10 mouse cellular contexts compared by ENCODE assay signal in genomic region chr16:32866713-32867112, GRCm38 (mm10). TPM values are rescaled to one million over a fixed set of nuclear protein-coding genes. Genes with fewer than 3 reads are reported as not detected.
DNase-seq lines count a peak whose midpoint lies in the region; ATAC-seq and TF ChIP-seq lines count a peak whose summit lies in the region.
"Had no signal": no experiment of that assay in that cellular context is flagged by ENCODE, and none has a peak within 500 bp of the region (broad histone marks: within the 10 kb centered on the region; RNA-seq: fewer than 3 reads in every experiment).

No protein-coding gene starts in this region.

- no peak overlapping the region for H3K4me3 ChIP-seq in lung, embryonic 14.5 days (ENCODE audit: low read depth, low read length)
- peak overlapping the region; percentile 71; the same call in 1 of the 2 replicates for H3K4me3 ChIP-seq in embryonic facial prominence, embryonic 13.5 days
- peak overlapping the region; percentile 75 for H3K4me3 ChIP-seq in hindbrain, embryonic 15.5 days
- peak overlapping the region; percentile 44 for H3K4me3 ChIP-seq in myocyte

- 81% methylated on average over 5 of the region's 5 CpGs for WGBS in lung, embryonic 14.5 days
- 83% methylated on average over 5 of the region's 5 CpGs for WGBS in embryonic facial prominence, embryonic 13.5 days
- WGBS in hindbrain, embryonic 15.5 days = 88% methylated on average over 5 of the region's 5 CpGs

- no peak for TF ChIP-seq POLR2A in myocyte (IDR thresholded peaks at IDR 0.05; ENCODE audit: insufficient read length, low read depth)

- no peak for TF ChIP-seq CTCF in lung, embryonic 14.5 days (IDR thresholded peaks at IDR 0.05; ENCODE audit: low read depth)

- H3K27ac ChIP-seq in lung, embryonic 14.5 days (ENCODE audit: low read depth) = no peak overlapping the region
- H3K27ac ChIP-seq in embryonic facial prominence, embryonic 13.5 days = no peak overlapping the region
- no peak overlapping the region for H3K27ac ChIP-seq in hindbrain, embryonic 15.5 days (replicated peaks)

- H3K4me2 ChIP-seq in lung, embryonic 14.5 days = peak overlapping the region; percentile 86
- no peak overlapping the region for H3K4me2 ChIP-seq in embryonic facial prominence, embryonic 13.5 days
- peak overlapping the region; percentile 71 for H3K4me2 ChIP-seq in hindbrain, embryonic 15.5 days
- peak overlapping the region; percentile 66 for H3K4me2 ChIP-seq in myocyte (ENCODE audit: low read depth)

- H3K9ac ChIP-seq in lung, embryonic 14.5 days = no peak overlapping the region; the same call in none of the 2 replicates
- peak overlapping the region; percentile 84; the same call in 1 of the 2 replicates for H3K9ac ChIP-seq in embryonic facial prominence, embryonic 13.5 days
- H3K9ac ChIP-seq in hindbrain, embryonic 15.5 days = peak overlapping the region; percentile 84; the same call in 1 of the 2 replicates

- peaks cover 6% of the 10 kb centered on the region; the same call in 1 of the 2 replicates for H3K4me1 ChIP-seq in lung, embryonic 14.5 days (ENCODE audit: insufficient read depth)
- peaks cover 14% of the 10 kb centered on the region for H3K4me1 ChIP-seq in embryonic facial prominence, embryonic 13.5 days
- peaks cover 21% of the 10 kb centered on the region for H3K4me1 ChIP-seq in hindbrain, embryonic 15.5 days (replicated peaks)

- H3K79me2 ChIP-seq in myocyte (ENCODE audit: control insufficient read depth, insufficient read depth) = peaks cover 54% of the 10 kb centered on the region

- no peak overlapping the region for H3ac ChIP-seq in myocyte (ENCODE audit: control insufficient read depth, insufficient read length)

- ATAC-seq in lung, embryonic 14.5 days (ENCODE audit: insufficient read depth) = no peak
- ATAC-seq in embryonic facial prominence, embryonic 13.5 days (ENCODE audit: insufficient number of reproducible peaks, insufficient read depth, low FRiP score, low TSS enrichment, low read depth) = no peak
- ATAC-seq in hindbrain, embryonic 15.5 days (ENCODE audit: low FRiP score, low read depth) = no peak

- no peaks in the 10 kb centered on the region for H3K27me3 ChIP-seq in lung, embryonic 14.5 days (ENCODE audit: insufficient read depth, low read length)
- H3K27me3 ChIP-seq in embryonic facial prominence, embryonic 13.5 days = no peaks in the 10 kb centered on the region
- no peaks in the 10 kb centered on the region for H3K27me3 ChIP-seq in hindbrain, embryonic 15.5 days
- no peaks in the 10 kb centered on the region for H3K27me3 ChIP-seq in myocyte (ENCODE audit: control insufficient read depth, insufficient read depth, insufficient read length)

- no peak for DNase-seq in lung, embryonic 14.5 days
- no peak for DNase-seq in lung, adult 18-20 months
- no peak for DNase-seq in frontal cortex, adult 2 months (ENCODE audit: extremely low spot score in 1 of 2, low spot score in 1 of 2)
- no peak for DNase-seq in right cerebral cortex, postnatal 4 days
- no peak for DNase-seq in urinary bladder, postnatal 25 days (ENCODE audit: low spot score)
- DNase-seq: kidney, adult 9 months had no signal

- no peaks in the 10 kb centered on the region; the same call in 1 of the 2 replicates for H3K36me3 ChIP-seq in lung, embryonic 14.5 days (ENCODE audit: insufficient read depth)
- 0 out of 2 replicates have a peak, but pooled peaks cover 3% of the 10 kb centered on the region for H3K36me3 ChIP-seq in embryonic facial prominence, embryonic 13.5 days
- H3K36me3 ChIP-seq in hindbrain, embryonic 15.5 days = 0 out of 2 replicates have a peak, but pooled peaks cover 5% of the 10 kb centered on the region
- no peaks in the 10 kb centered on the region for H3K36me3 ChIP-seq in myocyte (ENCODE audit: control insufficient read depth, insufficient read depth)

- H3K9me3 ChIP-seq in lung, embryonic 14.5 days (ENCODE audit: low read depth, low read length) = no peaks in the 10 kb centered on the region
- no peaks in the 10 kb centered on the region for H3K9me3 ChIP-seq in embryonic facial prominence, embryonic 13.5 days
- H3K9me3 ChIP-seq in hindbrain, embryonic 15.5 days = no peaks in the 10 kb centered on the region

TF ChIP-seq in myocyte, 11 proteins besides CTCF, POLR2A, EP300 and RAD21:
- TF ChIP-seq TCF3 (IDR thresholded peaks at IDR 0.05; ENCODE audit: insufficient read length, low read depth) = no peak
- TF ChIP-seq CEBPB (IDR thresholded peaks at IDR 0.05; ENCODE audit: insufficient read depth, poor library complexity, severe bottlenecking) = no peak
- TF ChIP-seq REST (IDR thresholded peaks at IDR 0.05; ENCODE audit: insufficient read depth, insufficient read length) = no peak
- no peak for TF ChIP-seq SRF (IDR thresholded peaks at IDR 0.05; ENCODE audit: control insufficient read depth, insufficient read length, low read depth)
- no peak for TF ChIP-seq MYOG (IDR thresholded peaks at IDR 0.05; ENCODE audit: control insufficient read depth in 1 of 3, insufficient read depth in 1 of 3, insufficient read length in 2 of 3, low read depth in 2 of 3)
- TF ChIP-seq TCF12 (IDR thresholded peaks at IDR 0.05; ENCODE audit: insufficient read depth, poor library complexity, severe bottlenecking) = no peak
- TF ChIP-seq E2F4 (IDR thresholded peaks at IDR 0.05; ENCODE audit: insufficient read depth) = no peak
- TF ChIP-seq POLR2AphosphoS2 (IDR thresholded peaks at IDR 0.05; ENCODE audit: insufficient read length, low read depth) = no peak
- TF ChIP-seq MAX (IDR thresholded peaks at IDR 0.05; ENCODE audit: low read depth) = no peak
- TF ChIP-seq MYOD1 (IDR thresholded peaks at IDR 0.05; ENCODE audit: control insufficient read depth in 1 of 3, insufficient read length in 2 of 3, low read depth in 2 of 3) = no peak
- no peak for TF ChIP-seq USF1 (IDR thresholded peaks at IDR 0.05; ENCODE audit: low read depth)

RNA-seq across cellular contexts. Expression of gene Fyttd1, which starts 10.6 kb away (rescaled TPM):
- 133 and 134 TPM in 2 replicates for polyA plus RNA-seq in lung, embryonic 14.5 days (2014; fragmentation: Nextera tagmentation; extraction: Ambion mirVana)
- 108 and 114 TPM in 2 replicates for polyA plus RNA-seq in embryonic facial prominence, embryonic 13.5 days (2015; fragmentation: Nextera tagmentation; extraction: Ambion mirVana)
- polyA plus RNA-seq in hindbrain, embryonic 15.5 days (2015; fragmentation: Nextera tagmentation; extraction: Ambion mirVana) = 106 and 109 TPM in 2 replicates
- polyA plus RNA-seq in myocyte (2012; fragmentation: generic; extraction: Trizol) = 39.8 TPM
- 49.8 and 54.7 TPM in 2 replicates for polyA plus RNA-seq in frontal cortex, adult 2 months (2012; rRNA removed)

RNA-seq across cellular contexts. Expression of gene Rubcn, which starts 10.9 kb away (rescaled TPM):
- 18.2 and 18.6 TPM in 2 replicates for polyA plus RNA-seq in lung, embryonic 14.5 days (2014; fragmentation: Nextera tagmentation; extraction: Ambion mirVana)
- polyA plus RNA-seq in embryonic facial prominence, embryonic 13.5 days (2015; fragmentation: Nextera tagmentation; extraction: Ambion mirVana) = 16.0 and 20.3 TPM in 2 replicates
- polyA plus RNA-seq in hindbrain, embryonic 15.5 days (2015; fragmentation: Nextera tagmentation; extraction: Ambion mirVana) = 36.1 and 38.4 TPM in 2 replicates
- 34.0 TPM for polyA plus RNA-seq in myocyte (2012; fragmentation: generic; extraction: Trizol)
- 75.0 and 76.5 TPM in 2 replicates for polyA plus RNA-seq in frontal cortex, adult 2 months (2012; rRNA removed)

RNA-seq across cellular contexts. Expression of gene Lrch3, which starts 47.2 kb away (rescaled TPM):
- 26.6 and 26.9 TPM in 2 replicates for polyA plus RNA-seq in lung, embryonic 14.5 days (2014; fragmentation: Nextera tagmentation; extraction: Ambion mirVana)
- polyA plus RNA-seq in embryonic facial prominence, embryonic 13.5 days (2015; fragmentation: Nextera tagmentation; extraction: Ambion mirVana) = 32.7 and 34.1 TPM in 2 replicates
- polyA plus RNA-seq in hindbrain, embryonic 15.5 days (2015; fragmentation: Nextera tagmentation; extraction: Ambion mirVana) = 39.6 and 39.9 TPM in 2 replicates
- polyA plus RNA-seq in myocyte (2012; fragmentation: generic; extraction: Trizol) = 9.0 TPM
- polyA plus RNA-seq in frontal cortex, adult 2 months (2012; rRNA removed) = 39.7 and 40.4 TPM in 2 replicates

RNA-seq across cellular contexts. Expression of gene Smbd1, which starts 56.4 kb away (rescaled TPM):
- not detected in 2 replicates for polyA plus RNA-seq in lung, embryonic 14.5 days (2014; fragmentation: Nextera tagmentation; extraction: Ambion mirVana)
- not detected in 2 replicates for polyA plus RNA-seq in embryonic facial prominence, embryonic 13.5 days (2015; fragmentation: Nextera tagmentation; extraction: Ambion mirVana)
- not detected in 2 replicates for polyA plus RNA-seq in hindbrain, embryonic 15.5 days (2015; fragmentation: Nextera tagmentation; extraction: Ambion mirVana)
- polyA plus RNA-seq in myocyte (2012; fragmentation: generic; extraction: Trizol) = not detected
- polyA plus RNA-seq in frontal cortex, adult 2 months (2012; rRNA removed) = not detected in 2 replicates
- polyA plus RNA-seq: liver, embryonic 16.5 days had no signal
